Mouse (Mus musculus) lung, adult 18-20 months (tissue): ENCODE results near the gene Tex48.

Source experiments
- DNase-seq, 2 experiments: peaks; one replicate each; pipeline ENCODE4 v3.0.0; 2022; ENCODE audit warnings: mixed read lengths in 2 of 2

The Tex48 gene

GRCm38 (mm10) chr4:63622378-63622835, at the start of gene Tex48:
Tex48 (minus strand) TSS chr4:63622428.
- no peak for DNase-seq

- DNase-seq, result peak; percentile 66 to 68
Measured at GRCm38 (mm10) chr4:63668255-63668654, 46.0 kb upstream of the Tex48 start.

- no peak for DNase-seq
Measured at GRCm38 (mm10) chr4:63665738-63666137, 43.5 kb upstream of the Tex48 start.

- DNase-seq, result no peak
Measured at GRCm38 (mm10) chr4:63663279-63663678, 41.1 kb upstream of the Tex48 start, which contains the start of gene Gm11214. Gm11214 (minus strand) TSS chr4:63663379.

GRCm38 (mm10) chr4:63661857-63662256, 39.6 kb upstream of the Tex48 start:
- no peak for DNase-seq

GRCm38 (mm10) chr4:63661426-63661825, 39.2 kb upstream of the Tex48 start:
- DNase-seq, result no peak

DNA sequence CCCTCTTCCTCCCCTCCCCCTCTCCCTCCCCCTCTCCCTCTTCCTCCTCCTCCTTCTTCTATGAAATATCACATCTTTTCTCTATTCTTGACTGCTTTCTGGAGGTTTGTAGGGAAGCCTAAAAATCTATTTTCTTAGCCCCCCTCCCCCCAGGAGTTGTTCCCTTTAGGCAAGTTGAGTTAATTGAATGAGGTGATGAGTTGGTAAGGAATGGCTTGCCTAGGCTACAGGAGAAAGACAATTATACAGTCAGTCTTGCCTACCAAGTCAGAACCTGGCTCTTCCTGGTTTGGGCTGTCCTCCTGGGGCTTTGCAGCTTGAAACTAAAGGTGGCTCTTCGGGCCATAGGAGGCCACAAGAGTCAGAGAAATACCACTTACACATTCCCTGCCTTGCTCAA, 37.5 kb upstream of the Tex48 start:
- no peak for DNase-seq

GRCm38 (mm10) chr4:63659086-63659485, 36.9 kb upstream of the Tex48 start:
- no peak for DNase-seq

GRCm38 (mm10) chr4:63654381-63654780, 32.2 kb upstream of the Tex48 start:
- DNase-seq, result no peak

DNA sequence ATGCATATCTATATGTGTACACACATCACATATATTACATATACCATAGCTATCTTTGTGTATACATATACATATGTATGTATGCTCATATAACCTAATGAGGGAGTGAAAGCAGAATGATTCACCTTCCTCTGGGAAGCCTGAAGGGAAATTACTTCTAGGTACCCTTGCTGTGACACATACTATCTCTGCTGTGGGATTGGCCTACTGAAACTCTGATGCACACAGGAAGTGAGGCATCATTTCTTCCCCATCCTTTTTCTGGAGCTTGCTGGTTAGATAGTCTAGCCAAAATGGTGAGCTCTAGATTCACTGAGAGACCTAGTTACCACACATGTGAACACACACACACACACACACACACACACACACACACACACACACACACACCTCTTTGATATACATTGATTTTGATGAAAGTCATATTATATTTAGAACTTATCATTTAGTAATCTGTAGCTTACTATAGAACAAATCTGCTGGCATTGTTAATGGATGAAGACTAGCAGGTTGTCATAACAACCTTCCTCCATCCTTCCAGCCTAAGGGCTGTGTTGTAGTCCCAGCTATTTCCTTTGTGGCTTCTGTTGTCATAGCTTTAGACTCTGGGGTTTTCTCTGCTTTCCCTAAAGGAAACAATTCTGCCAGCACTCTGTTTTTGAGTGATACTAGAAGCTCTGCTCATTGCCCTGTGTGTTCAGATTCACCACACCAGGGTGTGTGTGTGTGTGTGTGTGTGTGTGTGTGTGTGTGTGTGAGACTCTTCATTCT, 21.9 kb upstream of the Tex48 start:
- DNase-seq, result no peak

DNA sequence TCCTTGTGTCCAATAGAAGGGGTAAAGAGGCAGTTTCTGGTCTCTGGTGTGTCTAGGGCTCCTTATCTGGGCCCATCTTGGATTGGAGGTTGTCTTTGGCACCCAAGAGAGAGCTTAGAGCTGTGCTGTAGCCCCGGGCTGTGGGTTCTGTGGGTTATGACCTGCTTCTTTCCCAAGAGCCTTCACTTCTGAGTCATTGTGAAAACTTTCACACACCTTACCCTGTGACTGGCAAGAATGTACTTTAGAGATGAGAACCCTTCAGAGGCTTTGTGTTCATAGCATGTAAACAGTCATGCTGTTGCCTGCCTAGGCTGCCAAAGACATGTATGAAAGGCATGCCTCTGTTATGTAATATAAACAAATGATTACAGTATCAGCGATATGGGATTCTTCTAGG, 17.6 kb upstream of the Tex48 start:
- DNase-seq, result peak; percentile 10 to 43

DNA sequence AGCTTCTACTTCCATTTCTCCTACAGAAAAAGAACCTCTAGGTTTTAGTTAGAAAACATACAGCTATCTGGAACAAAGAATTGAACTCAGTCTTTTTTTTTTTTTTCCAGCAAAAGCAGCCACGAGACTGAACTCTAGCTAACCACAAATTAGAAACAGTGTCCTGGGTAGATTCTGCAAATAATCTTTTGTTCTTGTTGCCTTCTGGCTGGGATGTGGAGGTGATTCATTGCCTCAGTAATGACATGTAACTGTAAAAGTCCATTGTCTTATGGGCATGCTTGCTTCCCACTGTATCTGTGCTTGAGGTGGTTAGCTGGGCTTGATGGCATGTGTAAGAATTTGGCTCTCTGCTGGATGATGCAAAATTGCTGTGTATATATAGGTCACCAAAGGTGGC, 16.4 kb upstream of the Tex48 start:
- DNase-seq, result no peak

- DNase-seq, result no peak
Measured at GRCm38 (mm10) chr4:63633181-63633580, 11.0 kb upstream of the Tex48 start.

DNA sequence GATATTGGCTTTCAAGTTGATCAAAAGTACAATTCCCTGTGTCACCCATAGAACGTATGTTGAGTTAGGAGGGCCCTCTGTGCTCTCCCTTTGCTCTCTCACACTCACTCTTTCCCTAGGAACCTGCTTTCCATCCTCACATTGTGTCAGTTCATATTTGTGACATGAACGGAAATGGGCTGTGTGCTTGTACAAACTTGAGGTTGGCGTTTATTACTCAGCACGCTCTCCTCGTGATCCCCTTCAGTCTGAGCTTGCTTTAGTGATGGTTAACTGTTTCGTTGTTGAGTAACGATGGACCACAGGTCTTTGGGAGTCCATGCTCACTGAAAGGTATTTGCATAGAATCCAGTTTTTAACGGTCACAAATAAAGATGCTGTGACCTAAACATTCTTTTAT, 4.9 kb upstream of the Tex48 start:
- DNase-seq, result no peak

GRCm38 (mm10) chr4:63625563-63626080, 3.4 kb upstream of the Tex48 start:
- no peak for DNase-seq

DNA sequence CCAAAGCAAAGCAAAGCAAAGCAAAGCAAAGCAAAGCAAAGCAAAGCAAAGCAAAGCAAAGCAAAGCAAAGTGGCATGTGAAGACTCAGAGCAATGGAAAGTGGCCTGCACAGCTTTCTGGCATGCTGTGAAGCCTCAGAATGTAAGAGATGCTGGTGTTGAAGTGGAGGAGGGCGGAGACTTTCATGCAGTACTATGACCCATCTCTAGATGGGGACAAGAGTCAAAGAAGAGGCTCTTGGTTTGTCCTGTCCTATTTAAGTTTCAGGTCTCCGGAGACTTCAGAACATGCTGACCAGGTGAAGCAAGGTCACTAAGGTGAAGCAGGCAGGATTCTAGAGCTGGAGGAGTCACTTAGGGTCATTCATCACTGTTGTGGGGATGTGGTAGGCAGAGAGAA, 367 bp downstream of the Tex48 start:
- DNase-seq, result no peak

DNA sequence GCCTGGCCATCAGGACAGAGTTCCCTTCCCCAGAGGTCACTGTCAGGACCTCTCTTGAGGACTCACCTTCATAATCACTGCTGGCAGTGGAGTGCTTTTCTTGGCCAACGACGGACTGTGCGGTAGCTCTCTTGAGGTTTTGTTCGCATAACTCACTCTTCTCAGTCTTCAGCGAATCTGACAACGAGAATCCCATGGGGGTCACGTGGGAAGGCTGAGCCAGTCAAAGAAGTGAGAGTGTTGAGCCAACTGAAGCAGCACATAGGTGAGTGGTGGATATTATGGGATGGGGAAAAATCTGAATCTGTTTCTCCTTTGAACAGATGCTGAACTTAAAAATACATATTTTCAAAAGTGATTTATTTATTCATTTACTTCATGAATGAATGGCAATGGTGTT, 13.8 kb downstream of the Tex48 start:
- DNase-seq, result no peak

DNA sequence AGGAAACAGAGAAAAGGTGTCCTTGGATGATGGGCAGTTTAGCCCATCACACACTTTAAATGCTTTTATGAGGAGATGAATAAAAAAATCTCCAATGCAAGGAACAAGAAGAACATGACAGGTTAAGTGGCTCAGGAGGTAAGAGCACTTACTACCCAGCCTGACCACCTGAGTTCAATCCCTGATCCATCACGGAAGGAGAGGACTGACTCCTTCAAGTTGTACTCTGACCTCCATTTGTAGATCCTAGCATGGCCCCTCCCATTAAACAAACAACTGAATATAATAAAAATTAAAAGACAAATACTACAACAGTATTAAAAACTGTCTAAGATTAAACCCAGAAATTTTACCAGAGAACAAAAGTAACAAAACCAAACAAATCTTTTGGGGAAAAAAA, 16.3 kb downstream of the Tex48 start:
- DNase-seq, result no peak

DNA sequence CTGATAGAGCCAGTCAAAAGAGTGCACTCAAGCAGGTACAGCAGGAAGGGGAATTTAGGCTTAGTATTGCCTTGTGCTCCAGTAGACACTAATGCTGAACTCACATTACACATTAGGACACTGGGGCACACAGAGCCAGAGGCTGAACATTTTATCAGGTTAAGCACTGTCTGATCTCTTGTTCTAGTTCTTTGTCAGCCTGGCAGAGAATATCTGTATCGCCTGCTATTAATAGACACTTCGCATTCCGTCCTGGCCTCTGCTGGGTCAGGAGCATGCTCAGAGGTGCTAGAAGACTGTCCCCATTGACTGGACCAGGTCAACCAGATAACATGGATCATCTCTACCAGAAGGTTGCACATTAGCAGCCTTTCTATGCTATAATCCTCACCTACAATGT, 16.7 kb downstream of the Tex48 start:
- no peak for DNase-seq

DNA sequence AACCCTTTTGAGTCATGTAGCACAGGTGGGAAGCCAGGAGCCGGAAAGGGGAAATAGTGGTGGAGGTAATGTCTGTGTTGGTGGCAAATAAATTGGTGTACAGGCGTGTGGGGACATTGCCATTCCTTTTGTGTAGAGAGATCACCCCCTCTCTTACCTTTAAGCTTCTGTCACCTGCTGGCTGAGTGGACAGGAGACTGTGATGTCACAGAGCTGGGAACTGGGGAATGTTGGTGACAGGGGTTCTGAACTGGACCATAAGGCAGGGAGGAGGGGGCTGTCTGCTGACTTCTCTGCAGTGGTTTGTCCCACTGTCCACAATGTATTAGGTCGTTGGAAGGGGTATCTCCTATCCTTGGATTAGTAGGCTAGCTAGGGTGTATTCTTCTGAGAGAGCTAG, 17.3 kb downstream of the Tex48 start, which contains the start of gene Gm11213:
TSS of gene Gm11213 (minus strand) at position 317 of the 400 bp plus-strand sequence.
- DNase-seq, result no peak

- DNase-seq, result no peak
Measured at GRCm38 (mm10) chr4:63601263-63601662, 21.0 kb downstream of the Tex48 start.

- no peak for DNase-seq
Measured at GRCm38 (mm10) chr4:63600786-63601185, 21.4 kb downstream of the Tex48 start.

DNA sequence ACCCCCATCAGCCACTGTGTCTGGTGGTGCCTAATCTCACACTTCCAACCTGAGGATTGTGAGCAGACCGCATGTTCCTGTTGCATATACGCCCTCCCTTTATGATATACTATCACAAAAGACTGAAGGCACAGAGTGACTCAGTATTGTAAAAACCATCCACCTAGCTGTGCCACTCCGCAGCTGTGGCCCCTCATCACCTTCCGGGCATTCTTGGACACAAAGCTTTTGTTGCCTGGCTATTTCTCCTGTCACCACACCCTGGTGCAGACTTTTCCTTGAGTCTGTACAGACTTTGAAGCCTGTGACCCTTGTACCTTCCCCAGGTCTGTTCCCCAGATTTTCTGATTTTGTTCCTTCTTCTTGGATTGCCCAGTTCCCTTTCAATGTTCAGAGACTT, 26.2 kb downstream of the Tex48 start:
- DNase-seq, result no peak

DNA sequence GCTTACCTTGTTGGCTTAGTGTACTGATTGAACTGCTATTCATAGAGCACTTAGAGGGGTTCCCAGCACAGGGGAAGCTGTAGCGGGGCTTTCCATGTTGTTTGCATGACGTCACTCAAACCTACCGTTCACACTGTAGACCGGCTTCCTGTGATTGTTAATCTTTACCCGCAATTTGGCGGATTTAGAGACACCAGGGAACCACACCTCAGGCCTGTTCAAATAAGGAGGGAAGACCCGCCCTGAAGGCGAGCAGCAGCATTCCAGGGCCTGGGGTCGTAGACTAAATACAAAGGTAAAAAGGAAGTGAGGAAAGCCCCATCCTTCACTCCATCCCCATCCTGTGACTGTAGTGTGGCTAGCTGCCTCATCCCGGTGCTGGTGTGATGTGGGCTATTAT, 27.0 kb downstream of the Tex48 start:
- DNase-seq, result no peak
